Mouse (Mus musculus) cerebellum, adult (tissue): ENCODE results near the gene Rtf1.
A peak's percentile ranks its signal among the peaks of the same experiment; 100 is the strongest.
"Not testable (repeated sequence)": the region's sequence is repeated elsewhere in the genome, so short reads cannot be mapped to it uniquely, and the experiment has no call there.

Experiments
- ATAC-seq: cut with Nextera tagmentation; 2 replicates; pipeline ENCODE4 v1.9.2; 2017; ENCODE audit warnings: mild to moderate bottlenecking, moderate library complexity, mixed read lengths; ENCODE audit not compliant: insufficient number of reproducible peaks, low FRiP score, low TSS enrichment

Gene Rtf1

GRCm38 (mm10) chr2:119674525-119675214 is at the start of gene Rtf1:
Gene Rtf1 (plus strand): TSS chr2:119675068.
- peak; percentile 90 for ATAC-seq

GRCm38 (mm10) chr2:119636781-119637180 is 38.1 kb upstream of the Rtf1 start:
- no peak for ATAC-seq

DNA sequence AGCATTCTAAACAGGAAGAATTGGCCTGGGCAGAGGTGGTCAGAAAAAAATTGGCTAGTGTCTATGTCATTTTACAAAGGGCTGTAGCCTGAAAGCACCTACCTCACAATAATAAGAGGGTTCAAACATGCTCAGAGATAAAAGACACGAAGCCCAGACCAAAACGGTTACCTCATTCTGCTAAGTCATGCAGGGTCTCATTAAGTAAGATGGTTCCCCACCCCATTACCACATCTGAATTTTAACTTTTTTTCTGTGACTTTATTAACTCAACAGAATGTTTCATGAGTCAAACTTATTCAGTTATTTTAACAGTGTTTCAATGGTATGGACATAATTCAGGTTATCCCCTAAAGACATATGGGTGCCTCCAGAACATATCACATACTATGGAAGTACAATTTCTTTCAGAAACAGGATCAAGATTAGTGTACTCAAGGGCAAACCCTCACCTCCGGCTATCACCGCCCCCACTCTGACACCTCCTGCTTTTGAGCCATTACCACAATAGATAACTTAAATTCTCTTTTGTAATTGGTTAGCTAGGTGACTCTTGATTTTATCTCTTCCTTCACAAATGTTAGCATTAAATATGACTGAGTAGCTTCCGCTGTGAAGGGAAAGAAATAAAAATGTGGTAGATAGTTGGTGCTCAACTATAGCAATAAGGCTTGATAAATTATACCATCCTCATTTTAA is 33.5 kb upstream of the Rtf1 start:
- ATAC-seq: no peak

DNA sequence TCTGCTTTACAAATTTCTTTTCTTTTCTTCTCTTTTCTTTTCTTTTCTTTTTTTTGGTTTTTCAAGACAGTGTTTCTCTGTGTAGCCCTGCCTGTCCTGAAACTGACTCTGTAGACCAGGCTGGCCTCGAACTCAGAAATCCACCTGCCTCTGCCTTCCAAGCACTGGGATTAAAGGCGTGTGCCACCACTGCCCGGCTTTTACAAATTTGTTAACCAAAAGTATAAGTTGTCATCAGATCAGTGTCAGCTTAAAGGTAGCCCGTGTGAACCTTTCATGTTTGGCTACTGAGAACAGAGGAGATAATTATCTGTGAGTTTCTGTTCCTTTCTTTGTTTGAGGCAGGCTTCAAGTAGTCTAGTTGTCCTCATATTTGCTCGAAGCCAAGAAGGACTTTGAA is 30.6 kb upstream of the Rtf1 start:
- ATAC-seq: no peak

DNA sequence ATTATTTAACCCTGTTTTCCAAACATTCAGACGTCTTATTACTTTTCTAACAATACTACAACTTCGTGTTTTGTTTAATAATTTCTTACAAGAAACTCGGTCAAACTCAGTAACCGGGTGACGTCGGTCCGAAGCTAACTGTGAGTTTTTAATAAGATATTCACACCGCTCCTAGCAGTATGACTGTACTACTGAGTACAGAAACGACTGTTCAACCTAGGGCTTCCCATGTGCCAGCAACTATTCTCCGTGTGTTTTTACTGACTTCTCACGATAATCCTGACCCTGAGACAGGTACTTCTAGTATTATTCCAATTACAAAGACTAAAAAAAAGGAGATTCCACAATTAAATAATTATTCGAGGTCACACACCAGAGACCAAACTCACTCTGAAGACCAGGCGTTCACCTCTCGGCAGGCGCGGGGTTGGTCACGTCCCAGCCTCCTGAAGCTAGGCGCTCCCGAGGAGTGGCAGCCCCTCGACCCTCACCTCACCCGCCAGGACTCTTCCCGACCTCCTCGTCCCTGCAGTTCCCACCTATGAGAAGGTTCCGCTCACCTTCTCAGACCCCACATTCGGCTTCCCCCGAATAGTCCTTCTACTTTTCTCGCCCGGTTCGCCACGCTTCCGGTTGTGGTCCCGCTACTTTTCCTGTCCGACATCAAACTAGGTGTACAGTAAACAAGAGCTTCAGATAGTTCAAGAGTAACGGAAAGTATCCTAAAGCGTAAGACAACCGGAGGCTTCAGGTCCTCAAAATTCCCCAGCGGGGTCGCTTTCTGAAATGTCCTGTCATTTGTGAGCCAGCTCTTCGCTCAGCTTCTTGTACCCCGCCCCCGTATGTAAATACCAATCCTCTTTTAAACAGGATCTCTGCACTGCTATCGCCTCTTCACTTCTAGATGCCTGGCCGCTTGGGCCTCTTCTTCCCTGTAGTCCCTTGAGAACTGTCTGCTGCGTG is 12.4 kb upstream of the Rtf1 start, which contains the start of gene Ndufaf1:
Gene Ndufaf1 (minus strand): TSS at position 608 of the 963 bp plus-strand sequence.
- peak; percentile 88 for ATAC-seq

DNA sequence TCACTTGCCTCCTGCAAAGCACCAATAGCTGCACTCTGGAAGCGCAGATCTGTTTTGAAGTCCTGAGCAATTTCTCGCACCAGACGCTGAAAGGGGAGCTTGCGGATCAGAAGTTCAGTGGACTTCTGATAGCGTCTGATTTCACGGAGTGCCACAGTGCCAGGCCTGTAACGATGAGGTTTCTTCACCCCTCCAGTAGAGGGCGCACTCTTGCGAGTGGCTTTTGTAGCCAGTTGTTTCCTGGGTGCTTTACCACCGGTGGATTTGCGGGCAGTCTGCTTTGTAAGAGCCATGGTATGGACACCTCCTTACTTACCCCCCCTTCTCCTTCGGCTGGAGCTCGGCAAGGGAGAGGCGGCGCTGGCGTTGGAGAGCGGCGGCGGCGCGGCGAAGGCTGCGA is 9.1 kb upstream of the Rtf1 start:
- not testable (repeated sequence) for ATAC-seq

GRCm38 (mm10) chr2:119669010-119669409 is 5.9 kb upstream of the Rtf1 start:
- ATAC-seq: no peak

DNA sequence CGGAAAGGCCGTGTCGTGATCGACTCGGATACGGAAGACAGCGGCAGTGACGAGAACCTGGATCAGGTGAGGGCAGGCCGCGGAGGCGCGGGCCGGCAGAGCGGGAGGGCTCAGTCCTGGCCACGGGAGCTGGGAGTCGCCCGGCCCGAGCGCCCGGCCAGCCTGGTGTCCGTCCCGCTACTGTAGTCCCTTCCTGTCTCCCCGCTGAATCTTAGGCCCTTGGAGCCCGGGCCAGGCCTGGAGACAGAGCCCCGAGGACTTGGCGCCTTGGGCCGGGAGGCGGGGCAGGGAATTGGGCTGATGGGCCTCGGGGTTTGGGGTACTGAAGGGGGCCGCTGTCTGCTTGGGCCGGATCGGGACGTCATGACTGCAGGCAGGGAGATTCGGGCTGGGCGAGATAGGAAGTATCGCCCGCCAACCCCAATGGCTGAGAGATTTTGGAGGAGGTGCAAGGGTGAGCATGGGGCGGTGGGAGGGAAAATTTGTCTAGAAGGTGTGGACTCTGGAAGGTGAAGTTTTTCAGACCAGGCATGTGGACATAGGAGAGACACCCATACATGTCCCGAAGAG is 432 bp downstream of the Rtf1 start:
- peak; percentile 80 for ATAC-seq

DNA sequence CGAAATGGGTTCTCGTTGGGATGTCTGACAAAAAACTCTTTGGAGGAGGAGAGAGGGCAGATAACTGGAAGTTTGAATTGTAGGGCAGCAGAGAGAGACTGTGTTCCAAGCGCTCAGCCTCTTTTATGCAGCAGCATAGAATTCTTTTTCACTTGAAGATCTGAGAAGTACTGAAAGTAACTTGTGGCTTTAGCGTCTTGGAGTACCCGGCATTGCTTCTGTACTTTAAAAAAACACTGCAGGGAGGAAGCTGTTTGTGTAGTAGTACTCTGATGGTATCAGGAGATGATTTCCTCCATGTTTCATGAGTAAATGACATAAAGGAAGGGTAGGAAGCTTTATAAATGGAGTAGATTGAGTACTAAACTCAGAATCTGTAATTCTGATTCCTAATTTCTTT is 963 bp downstream of the Rtf1 start:
- no peak for ATAC-seq

- ATAC-seq: no peak
These were observed 8.8 kb downstream of the Rtf1 start for GRCm38 (mm10) chr2:119683706-119684105.

- no peak for ATAC-seq
These were observed 17.3 kb downstream of the Rtf1 start for GRCm38 (mm10) chr2:119692003-119692701.

DNA sequence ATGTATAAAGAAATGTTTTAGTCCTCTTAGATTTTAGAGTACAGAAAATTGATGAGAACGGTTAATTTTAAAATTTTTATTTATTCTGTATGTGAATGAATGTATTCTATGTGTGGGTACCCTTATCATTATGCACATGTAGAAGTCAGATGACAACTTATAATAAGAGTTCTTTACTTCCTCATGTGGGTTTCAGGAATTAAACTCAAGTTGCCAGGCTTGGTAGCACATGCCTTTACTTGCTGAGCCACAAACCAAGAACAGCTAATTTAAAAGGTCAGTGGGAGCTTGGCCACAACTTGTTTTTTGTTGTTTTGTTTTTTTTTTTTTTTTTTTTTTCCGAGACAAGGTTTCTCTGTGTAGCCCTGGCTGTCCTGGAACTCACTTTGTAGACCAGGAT is 20.0 kb downstream of the Rtf1 start:
- no peak for ATAC-seq

DNA sequence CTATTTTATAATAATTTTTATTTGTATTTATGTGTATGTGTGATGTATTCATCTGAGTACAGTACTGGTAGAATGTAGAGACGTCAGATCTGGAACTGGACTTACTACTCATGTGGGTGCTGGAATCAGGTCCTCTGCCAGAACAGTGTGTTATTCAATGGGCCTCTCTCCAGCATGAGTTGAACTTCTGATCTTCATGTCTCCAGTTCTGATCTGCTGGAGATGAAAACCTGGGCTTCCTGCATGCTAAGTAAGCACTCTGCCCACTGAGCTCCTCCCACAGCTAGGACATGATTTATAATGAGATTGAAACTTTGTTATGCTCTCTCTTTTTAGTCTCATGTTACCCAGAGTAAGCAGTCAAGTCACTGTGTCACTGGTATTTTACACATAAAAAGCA is 21.2 kb downstream of the Rtf1 start:
- no peak for ATAC-seq

GRCm38 (mm10) chr2:119698472-119698871 is 23.6 kb downstream of the Rtf1 start:
- ATAC-seq: no peak

GRCm38 (mm10) chr2:119699962-119700361 is 25.1 kb downstream of the Rtf1 start:
- ATAC-seq: no peak

- ATAC-seq: no peak
These were observed 28.3 kb downstream of the Rtf1 start for GRCm38 (mm10) chr2:119703171-119703570.

GRCm38 (mm10) chr2:119707676-119708075 is 32.8 kb downstream of the Rtf1 start:
- no peak for ATAC-seq

DNA sequence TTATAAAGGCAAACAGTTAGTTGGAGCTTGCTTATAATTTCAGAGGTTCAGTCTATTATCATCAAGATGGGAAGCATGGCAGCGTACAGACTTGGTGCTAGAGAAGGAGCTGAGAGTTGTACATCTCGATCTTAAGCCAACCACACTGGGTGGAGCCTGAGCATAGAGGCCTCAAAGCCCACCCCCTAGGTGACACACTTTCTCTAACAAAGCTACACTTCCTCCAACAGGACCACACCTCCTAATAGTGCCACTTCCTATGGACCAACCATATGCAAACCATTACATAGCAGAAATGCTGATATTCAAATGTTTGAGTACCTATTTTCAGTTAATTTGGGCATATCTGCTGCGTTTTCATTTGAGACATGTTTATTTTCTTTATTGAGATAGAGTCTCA is 35.1 kb downstream of the Rtf1 start:
- no peak for ATAC-seq

- not testable (repeated sequence) for ATAC-seq
These were observed 41.0 kb downstream of the Rtf1 start for GRCm38 (mm10) chr2:119715868-119716267.

DNA sequence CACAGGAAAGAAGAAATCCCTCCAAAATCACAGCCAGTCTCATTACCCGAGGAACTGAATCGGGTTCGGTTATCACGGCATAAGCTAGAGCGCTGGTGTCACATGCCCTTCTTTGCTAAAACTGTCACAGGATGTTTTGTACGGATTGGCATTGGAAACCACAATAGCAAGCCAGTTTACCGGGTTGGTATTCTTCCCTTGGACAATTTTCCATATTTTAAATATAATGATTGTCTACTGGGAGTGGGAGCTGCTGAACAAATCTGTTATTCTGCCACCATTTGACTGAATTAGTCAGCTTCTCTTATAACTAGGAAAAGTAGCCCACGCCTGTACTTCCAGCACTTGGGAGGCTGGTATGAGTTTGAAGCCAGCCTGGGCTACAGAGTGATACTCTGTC is 46.2 kb downstream of the Rtf1 start:
- ATAC-seq: no peak
